Mouse (Mus musculus) ovary, adult 10 weeks (tissue): Measurements from ENCODE around the gene Magea4. TPM values are rescaled to one million over a fixed set of nuclear protein-coding genes. Genes with fewer than 3 reads are reported as not detected.

Experiments used
- polyA plus RNA-seq: library from polyadenylated mRNA; stranded (reverse); fragments of 350-450 nt; fragmentation: Illumina TruSeq; extraction: RNeasy Lipid Tissue Mini Kit (QIAGEN cat#74804); gene quantifications from one replicate; pipeline ENCODE4 v1.2.3, GENCODE M21; 2014

Magea4 gene
- polyA plus RNA-seq: not detected

GRCm38 (mm10) chrX:72221717-72222116 is at the start of gene Magea4:
Gene Magea4 (plus strand): TSS chrX:72222017.

Other genes starting within 250 kb of the Magea4 start
- gene Fate1, start 249.0 kb upstream of the Magea4 start, polyA plus RNA-seq: not detected
- not detected for gene Cnga2, start 230.2 kb upstream of the Magea4 start, polyA plus RNA-seq
- gene Gabre, start 52.8 kb downstream of the Magea4 start, polyA plus RNA-seq: 1.4 TPM
- gene Magea10, start 164.8 kb downstream of the Magea4 start, polyA plus RNA-seq: 2.2 TPM